17 mouse cellular contexts compared by ENCODE assay signal in the genomic region with DNA sequence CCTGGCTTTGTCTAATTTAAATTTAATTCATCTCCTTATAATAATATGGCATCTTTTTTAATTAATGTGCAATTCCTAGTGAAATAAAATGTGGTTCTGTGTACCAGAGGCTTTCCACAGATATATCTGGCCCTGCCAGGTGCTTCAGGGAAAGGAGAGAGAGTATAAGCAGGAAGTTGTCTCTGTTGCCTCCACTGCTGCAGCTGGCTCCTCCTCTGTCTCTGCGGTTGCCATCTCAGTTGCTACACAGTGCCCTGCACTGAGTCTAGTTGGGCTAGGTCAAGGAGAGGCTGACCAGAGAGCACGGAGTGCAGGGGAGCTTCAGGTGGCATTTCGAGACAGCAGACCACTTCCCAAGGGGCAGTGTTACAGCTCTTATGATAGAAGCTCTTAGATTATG.
"Had no signal": no experiment of that assay in that cellular context is flagged by ENCODE, and none has a peak within 500 bp of the region (broad histone marks: within the 10 kb centered on the region; RNA-seq: fewer than 3 reads in every experiment).

No protein-coding gene starts in this region.

- H3K4me2 ChIP-seq: lung, embryonic 14.5 days; midbrain, embryonic 12.5 days; neural tube, embryonic 13.5 days had no signal

- H3K4me3 ChIP-seq: midbrain, embryonic 10.5 days; midbrain, embryonic 12.5 days; myocyte; neural tube, embryonic 13.5 days had no signal

- H3K9ac ChIP-seq: liver, embryonic 14.5 days; lung, embryonic 14.5 days; midbrain, embryonic 12.5 days; neural tube, embryonic 13.5 days had no signal

- H3K27ac ChIP-seq: liver, embryonic 14.5 days; midbrain, embryonic 10.5 days; midbrain, embryonic 12.5 days; neural tube, embryonic 13.5 days had no signal

- ATAC-seq: midbrain, embryonic 16.5 days had no signal

- H3K4me1 ChIP-seq: midbrain, embryonic 10.5 days; midbrain, embryonic 12.5 days; neural tube, embryonic 13.5 days had no signal

- DNase-seq: lung, adult 18-20 months; lung, embryonic 14.5 days; lung, postnatal 10 days; midbrain, embryonic 14.5 days; retina, postnatal 1 day; right cerebral cortex, adult 18-20 months; right cerebral cortex, postnatal 25 days; spleen, adult 18-20 months; thymus, adult 18-20 months; thymus, postnatal 14 days; thymus, postnatal 36 days had no signal

- H3K36me3 ChIP-seq: midbrain, embryonic 10.5 days; midbrain, embryonic 12.5 days; neural tube, embryonic 13.5 days had no signal

- H3K27me3 ChIP-seq: midbrain, embryonic 12.5 days; neural tube, embryonic 13.5 days had no signal

- H3K9me3 ChIP-seq: midbrain, embryonic 10.5 days; midbrain, embryonic 12.5 days; neural tube, embryonic 13.5 days had no signal
